Mouse (Mus musculus) T-helper 17 cell (primary cell): Measurements from ENCODE around the gene Gm10974.

Experiments used
- in situ Hi-C, 2 experiments: fragments of 300-600 bp; cut with MboI, MseI; formaldehyde crosslinking; loops; 1 replicate in 1 of 2; 2 replicates in 1 of 2; pipeline ENCODE4 v1.15.1; 2025; ENCODE audit warnings: high pct_unique_total_duplicates in 2 of 2

The Gm10974 gene

DNA sequence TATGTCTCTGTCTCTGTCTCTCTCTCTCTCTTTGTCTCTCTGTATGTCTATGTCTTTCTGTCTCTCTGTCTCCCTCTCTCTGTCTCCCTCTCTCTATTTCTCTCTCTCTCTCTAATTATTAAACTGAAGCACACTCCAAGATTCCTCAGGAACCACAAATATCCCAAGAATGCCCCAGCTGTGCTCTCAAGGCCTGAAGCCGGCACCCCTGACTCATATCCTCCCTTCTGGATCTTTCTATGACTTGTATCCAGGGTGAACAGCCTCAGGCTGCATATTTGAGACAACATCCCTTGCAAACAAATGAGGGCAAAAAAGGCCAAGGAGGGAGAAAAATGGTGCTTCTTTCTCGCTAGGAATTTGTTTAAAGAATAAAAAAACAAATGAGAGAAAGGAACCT lies at the start of gene Gm10974:
TSS of gene Gm10974 (plus strand) at position 2 of the 400 bp plus-strand sequence.
- in situ Hi-C loops: no loop called here

DNA sequence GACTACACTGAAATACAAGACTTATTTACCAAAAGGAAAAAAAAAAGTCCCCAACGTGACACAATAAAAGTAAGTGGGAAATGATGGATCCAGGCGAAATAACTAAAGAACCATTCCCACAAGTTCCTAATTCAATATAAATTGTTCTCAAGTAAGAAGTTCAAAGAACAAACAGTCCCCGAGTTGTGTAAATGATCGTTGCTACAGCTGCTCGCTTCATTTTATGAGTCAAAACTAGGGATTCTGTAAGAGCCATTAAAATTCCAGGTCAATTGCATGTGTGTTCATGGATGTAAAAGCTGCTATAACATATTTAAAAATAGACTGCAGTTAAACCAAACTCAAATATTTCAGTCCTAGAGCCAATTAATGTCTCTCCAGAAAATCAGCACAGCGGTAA lies 47.6 kb upstream of the Gm10974 start:
- in situ Hi-C loops: loop anchor here in 1 of 2 experiments (25.0 kb wide), 1 partner anchor 344 kb away; no protein-coding TSS in a partner anchor

DNA sequence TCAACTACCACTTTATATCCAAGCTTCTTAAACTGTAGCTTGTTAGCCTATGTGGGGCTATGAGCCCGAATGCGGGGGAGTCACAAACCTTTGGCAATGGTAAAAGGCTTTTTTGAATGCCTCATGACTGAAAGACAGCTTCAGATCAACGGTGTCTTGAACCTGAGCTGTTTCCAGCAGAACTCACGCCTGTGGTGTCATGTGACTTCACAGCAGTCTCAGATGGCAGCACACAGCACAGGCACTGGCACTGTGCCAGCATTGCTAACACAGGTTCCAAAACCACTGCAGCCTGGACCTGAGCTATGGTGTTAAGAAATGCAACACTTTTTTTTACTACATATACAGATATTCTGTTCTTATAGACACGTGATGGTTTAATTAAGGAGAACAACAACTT lies 44.7 kb upstream of the Gm10974 start:
- in situ Hi-C loops: loop anchor here in 1 of 2 experiments (25.0 kb wide), 1 partner anchor 341 kb away; no protein-coding TSS in a partner anchor

DNA sequence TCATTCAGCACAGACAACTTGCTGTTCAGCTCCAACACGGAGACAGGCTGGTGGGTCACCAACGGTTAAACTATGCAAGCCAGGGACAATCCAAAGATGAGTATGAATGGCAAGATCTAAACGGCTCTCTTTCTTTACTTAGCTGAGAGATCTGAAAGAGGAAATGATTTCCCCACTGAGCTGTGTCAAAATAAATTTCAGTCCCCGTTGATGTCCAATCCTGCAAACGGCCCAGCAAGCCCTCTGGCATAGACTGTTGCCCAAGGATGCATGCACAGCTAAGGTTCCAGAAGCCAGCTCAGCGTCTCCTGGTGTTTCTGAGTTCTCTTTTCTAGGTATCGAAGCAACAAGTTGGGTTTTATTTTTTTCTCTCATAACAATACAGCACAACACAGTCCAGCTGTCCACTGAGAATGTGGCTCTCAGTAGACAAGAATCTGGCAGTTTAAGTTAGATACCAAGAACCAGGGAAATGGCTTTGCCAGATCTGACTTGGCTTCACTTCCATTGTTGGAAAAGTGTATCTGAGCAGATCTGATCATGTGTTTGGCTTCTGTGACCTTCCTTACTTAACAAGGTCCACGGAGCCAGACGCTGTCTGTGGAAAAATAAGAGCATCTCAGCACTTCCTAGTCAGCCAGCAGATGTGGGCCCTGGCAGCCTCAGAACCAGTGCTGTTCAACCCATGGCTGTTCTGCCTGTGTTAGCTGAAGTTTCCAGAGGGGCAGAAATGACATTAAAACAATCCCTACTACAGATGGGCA lies 42.3 kb upstream of the Gm10974 start:
- in situ Hi-C loops: loop anchor here in 1 of 2 experiments (25.0 kb wide), 1 partner anchor 339 kb away; no protein-coding TSS in a partner anchor

DNA sequence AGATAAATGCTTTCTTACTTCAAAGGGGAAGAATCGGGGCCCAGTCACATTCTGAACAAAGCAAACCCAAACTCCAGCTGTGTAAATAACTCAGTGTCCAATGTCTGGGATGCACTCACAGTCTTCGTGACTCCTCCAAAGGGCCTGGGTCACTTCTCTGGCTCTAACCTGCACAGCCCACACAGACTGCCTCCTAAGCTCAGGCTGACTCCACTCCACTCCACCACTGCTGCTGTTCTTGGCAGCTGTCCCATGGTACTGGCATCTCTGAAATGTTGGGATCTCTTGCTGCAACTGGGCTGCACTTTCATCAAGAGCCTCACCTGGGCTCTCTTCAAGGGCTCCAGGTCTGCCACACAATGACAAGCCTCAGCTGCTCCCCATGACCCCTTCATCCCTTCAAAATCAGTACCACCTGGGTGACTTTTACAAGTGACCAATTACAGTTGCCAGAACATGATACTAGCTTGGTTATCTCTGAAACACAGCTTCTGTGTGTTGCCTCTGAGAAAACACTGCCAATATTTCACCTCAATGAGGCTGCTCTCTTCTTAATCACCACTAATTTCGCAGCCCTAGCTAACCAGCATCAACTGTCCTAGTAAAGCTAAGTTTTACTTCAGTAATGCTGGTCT lies 40.2 kb upstream of the Gm10974 start:
- in situ Hi-C loops: no loop called here

DNA sequence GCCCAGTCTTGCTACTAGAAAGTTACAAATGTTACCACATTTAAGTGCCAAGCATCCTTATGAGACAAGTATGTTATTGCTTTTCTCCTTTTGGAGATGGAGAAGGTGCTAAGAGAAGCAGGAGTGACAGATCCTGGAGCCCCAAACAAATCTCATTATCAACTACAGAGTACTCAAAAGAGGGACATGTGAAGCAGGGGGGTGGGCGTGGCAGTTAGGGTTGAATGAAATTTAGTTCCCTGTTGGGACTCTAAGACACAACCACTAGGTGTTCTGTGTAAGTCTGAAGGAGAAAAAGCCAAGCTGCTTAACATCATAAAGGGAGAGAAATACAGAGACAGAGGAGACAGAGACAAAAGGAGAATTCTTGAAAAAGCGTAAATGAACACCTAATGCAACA lies 38.2 kb upstream of the Gm10974 start:
- in situ Hi-C loops: no loop called here

DNA sequence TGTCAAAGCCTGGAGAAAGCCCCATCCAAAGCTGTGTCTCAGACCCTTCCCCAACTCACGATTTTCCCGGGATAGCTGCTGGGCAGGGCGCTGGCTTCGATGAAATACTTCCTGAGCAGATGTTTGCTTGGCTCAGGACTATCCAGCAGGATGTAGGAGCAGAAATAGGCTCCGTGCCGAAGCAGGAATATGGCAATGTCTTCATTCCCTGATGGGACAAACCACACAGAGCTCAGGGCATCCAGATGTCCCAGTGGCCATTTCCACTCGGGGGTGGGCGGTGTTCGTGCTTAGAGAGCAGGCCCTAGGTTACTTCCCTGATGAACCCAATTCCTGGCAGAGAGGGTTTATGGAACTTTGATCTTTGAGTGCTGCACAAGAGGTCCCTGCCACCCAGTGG lies 35.1 kb upstream of the Gm10974 start:
- in situ Hi-C loops: no loop called here

DNA sequence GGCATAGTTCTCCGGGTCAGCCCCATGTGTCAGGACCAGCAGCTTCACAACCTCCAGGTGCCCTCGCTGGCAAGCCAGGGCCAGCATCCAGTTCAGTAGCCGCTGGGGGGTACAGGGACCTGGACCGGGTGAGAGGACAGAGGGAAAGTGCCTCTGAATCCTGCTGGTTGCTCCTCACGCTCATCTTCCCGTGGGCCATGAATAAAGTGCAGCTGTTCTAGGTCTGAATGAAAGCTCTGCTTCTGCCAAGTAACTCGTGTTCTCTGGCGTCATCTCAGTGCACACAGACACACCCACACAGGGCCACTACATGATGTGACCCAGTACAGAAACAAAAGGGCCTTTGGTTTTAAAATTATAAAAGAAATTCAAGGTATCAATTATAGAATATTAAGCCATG lies 33.4 kb upstream of the Gm10974 start:
- in situ Hi-C loops: no loop called here

DNA sequence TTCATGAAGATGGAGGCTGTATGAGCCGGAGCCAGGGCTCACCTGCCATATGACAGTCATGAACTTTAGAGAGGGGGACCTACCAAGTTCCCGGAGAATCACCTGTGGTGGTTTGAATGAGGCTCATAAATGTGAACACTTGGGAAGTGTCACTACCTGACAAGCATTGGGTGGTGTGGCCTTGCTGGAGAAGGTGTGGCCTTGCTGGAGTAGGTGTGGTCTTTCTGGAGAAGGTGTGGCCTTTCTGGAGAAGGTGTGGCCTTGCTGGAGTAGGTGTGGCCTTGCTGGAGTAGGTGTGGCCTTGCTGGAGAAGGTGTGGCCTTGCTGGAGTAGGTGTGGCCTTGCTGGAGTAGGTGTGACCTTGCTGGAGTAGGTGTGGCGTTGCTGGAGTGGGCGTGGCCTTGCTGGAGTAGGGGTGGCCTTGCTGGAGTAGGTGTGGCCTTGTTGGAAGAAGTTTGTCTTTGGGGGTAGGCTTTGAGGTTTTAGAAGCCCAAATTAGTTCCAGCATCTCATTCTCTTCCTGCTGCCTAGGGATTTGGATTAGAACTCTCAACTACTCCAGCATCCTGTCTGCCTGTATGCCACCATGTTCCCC lies 31.7 kb upstream of the Gm10974 start:
- in situ Hi-C loops: no loop called here

DNA sequence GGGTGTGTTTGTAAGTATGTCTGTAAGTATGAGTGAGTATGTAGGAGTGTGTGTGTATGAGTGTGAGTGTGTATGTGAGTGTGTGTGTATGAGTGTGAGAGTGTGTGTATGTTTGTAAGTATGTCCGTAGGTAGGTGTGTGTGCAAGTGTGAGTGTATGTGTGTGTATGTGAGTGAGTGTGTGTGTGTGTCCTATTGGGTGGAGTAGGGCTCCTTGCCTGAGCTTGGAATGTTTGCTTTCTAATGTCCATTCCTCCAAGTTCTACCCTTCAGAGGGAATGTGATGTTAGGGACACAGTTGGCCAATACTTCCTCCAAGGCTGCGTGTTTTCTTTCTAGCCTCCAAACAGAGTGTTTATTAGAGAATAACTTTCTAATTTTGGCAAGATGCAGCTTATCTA lies 28.8 kb upstream of the Gm10974 start:
- in situ Hi-C loops: no loop called here

DNA sequence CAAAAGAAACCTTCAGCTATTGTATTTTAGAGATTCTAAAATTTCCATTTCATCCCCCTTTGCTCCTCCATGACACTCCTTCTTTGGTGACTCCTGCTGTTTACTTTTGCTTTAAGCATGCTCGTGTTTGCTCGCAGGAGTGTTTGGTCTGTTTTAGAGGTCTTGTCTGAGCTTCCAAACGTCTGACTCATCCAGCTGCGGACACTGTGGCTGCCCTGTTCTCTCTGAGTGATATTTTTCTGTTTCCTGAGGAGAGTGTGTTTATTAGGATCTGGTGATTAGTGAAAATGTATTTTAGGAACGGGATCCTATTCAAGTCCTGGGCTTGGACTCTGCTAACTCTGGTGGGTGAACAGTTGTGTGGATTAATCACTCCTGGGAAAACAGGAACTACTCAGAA lies 26.1 kb upstream of the Gm10974 start:
- in situ Hi-C loops: no loop called here

DNA sequence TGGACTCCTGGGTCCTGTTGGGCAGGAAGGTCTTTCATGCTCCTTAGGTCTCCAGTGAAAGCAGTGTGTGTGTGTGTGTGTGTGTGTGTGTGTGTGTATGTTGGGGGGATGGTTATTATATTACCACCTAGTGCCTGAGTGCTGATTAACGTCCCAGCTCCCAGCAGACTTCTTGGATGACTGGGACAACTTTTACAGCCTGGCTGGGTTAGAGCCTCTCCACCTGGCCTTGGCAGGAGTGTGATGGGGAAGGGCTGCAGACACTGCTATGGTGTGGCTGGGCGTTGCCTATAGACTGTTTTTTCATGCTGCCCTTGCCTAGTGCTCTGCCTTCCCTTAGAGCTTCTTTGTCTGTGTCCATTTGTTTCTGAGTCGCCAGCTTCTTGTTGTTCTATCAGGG lies 25.7 kb upstream of the Gm10974 start:
- in situ Hi-C loops: no loop called here

DNA sequence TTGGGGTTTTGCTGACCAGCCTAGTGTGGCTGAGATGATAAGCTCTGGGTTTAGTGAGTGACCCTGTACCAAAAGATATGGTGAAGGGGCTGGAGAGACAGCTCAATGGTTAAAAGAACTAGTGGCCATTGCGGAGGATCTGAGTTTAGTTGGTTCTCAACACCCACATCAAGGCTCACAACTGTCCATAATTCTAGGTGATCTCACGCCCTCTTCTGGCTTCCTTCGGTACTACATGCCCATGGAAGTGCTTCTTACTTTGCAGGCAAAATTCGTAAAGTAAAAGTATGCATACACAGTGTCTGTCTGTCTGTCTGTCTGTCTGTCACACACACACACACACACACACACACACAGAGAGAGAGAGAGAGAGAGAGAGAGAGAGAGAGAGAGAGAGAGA lies 23.4 kb upstream of the Gm10974 start:
- in situ Hi-C loops: no loop called here

DNA sequence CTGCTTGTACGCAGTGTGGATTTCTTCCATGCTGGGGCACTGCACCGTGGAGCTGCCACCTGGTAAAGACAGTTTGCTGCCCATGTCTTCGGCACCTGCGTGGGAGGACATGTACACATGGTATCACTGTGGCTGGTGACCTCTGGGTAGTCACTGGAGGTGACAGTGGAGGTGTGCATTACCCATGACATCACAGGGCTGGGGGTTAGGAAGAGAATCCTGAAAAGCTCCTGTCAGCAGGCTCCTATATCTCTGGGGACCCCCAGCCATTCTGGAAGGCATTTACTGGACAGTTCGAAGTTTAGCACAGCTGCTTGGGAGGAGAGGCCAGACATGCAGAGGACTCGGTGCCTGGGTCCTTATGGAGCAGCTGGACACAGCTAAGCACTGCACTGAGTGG lies 22.9 kb upstream of the Gm10974 start:
- in situ Hi-C loops: no loop called here

DNA sequence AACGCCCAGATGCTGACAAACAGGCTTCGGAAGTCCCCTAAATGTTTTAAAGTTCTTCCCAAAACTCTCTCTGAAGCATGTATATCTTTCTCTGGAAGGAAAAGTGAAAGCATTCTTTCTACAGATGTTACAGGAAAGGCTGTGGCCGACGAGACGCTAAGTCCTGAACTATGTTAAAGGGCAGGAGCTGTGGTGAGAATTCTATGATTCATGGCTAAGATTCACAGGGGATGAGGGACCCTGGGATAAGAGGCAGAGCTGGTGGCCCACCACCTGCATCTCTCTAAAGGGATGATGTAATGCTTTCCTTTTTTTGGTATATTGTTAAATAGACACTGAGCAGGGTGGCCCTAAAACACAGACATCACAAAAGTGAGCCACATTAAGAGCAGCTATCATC lies 22.4 kb upstream of the Gm10974 start:
- in situ Hi-C loops: no loop called here

DNA sequence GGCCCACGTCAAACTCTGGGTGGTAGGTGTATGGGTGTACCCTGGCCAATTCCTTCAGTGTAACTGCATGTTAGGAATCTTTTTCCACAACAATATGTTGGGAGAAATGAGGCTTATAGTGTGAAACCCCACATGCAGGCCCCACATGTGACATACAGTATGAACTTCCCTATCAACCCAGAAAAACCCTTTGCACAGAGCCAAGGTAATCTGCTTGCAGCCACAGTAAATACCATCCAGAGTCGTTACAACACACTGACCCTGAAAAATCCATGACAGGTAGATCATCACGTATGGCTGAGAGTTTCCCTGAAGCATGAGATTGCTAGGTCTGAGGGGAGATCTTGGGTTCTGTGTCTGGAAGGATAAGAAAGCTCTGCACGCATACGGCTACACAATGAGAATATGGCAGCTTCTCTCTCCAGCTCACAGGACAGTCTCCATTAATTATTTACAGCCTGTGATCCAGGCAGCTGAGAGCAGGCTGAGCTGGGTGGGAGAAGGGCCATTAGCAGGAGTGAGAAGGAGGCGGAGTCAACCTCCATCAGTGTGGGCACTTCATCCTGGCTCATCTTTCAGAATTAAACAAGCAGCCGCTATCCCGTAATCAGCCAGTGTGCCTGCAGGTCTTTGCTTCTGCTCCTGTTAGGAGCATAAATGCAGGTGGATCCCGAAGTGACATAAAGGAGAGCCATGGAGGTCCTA lies 18.6 kb upstream of the Gm10974 start:
- in situ Hi-C loops: no loop called here

DNA sequence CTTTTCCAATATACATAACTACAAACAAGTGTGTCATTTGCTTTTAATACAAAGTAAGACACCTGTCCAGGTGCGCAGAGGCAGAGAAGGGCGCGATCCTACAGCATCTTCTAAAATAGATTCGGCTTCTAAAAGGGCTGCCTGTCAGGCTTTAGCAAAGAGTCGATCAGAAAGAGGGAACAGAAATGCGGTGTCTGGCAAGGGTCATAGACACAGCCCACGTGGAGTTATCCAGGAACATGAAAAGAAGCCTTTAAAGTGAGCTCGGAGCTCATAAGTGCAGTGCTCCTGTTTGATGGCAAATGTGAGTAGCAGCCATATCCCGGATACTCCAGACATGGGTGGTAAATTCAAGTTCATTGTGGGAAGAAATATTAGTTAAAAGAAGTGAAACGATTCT lies 17.1 kb upstream of the Gm10974 start:
- in situ Hi-C loops: no loop called here

DNA sequence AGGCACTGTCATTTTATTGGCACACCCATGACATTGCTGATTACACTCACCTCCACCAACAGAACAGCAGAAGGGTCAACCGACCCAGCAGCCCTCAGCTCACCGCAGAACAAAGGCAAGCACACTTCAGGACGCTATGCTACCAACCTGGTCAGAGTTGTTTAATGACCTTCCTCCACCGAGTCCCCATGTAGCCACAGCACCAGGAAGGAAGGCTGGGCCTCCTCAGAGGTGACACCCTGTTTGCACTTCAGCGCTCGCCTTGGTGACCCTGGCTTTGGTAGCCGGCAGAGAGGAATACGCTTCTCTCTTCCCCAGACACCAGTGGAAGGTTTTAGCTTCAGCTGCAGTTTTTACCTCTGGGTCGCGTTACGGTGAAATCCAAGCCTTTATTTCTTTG lies 16.0 kb upstream of the Gm10974 start:
- in situ Hi-C loops: no loop called here

DNA sequence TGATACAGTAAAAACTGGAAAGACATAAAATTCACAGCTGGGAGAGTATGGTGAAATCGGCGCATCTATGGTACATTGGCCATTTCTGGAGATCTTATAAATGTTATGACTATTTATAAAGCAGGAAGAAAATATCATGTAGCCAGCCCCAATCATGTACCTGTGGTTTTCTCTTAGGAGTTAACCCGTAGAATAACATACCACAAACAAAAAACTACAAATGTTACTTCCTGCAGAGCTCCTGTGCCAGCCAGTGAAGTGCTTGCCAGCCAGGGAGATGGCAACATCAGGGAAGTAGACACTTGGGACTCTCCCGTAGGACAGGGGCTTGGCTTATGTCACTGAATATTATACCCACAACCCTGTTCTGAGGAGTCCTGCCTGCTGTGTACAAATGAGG lies 14.6 kb upstream of the Gm10974 start:
- in situ Hi-C loops: no loop called here

DNA sequence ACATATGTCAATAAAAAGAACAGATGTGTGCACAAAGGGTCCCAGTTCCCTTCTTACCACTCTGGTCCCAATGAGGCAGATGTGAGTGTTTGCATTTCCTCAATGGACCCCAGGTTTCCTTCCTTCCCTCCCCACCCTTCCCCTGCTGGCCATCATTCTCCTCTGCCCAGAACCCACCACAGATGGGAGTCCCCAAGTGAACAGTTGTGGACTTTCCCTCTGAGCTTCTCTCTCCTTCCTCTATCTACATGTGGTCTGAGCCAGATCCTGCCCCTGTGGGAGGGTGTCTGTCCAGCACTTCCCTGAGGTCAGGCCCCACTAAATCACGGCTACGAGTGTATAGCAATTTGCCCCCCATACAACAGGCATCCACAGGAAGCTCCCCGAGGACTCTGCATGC lies 10.8 kb upstream of the Gm10974 start:
- in situ Hi-C loops: no loop called here

DNA sequence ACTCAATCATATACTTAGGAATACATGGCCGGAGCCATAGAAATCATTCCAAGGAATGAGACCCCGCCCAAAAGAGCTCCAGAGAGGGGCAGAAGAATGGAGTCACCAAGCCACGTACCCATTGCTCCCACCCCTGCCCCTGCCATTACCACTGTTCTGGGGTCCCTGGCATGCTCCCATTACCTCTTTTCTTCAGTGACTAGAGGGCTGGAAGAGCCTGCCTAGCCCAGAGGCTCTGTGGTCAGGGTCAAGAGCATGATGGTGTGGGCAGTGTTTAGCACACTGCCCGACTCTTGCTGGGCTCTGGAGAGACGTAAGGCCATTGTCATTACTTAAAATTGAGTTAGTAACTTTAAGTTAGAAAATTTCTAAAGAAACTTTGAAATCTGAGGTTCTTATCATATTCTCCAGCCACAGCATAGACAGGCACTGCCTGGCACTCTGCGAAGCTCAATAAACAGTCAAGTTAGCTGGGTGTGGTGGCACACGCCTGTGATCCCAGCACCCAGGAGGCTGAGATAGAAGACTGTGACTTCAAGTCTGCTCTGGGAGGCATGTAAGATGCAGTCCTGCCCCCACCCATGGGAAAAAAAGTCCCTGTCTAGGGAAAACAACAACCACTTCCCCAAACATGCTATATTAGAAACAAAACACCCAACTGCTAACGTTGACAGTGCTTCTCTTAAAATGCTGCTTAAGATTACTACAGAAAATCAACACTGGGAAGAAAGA lies 9.7 kb upstream of the Gm10974 start:
- in situ Hi-C loops: no loop called here

DNA sequence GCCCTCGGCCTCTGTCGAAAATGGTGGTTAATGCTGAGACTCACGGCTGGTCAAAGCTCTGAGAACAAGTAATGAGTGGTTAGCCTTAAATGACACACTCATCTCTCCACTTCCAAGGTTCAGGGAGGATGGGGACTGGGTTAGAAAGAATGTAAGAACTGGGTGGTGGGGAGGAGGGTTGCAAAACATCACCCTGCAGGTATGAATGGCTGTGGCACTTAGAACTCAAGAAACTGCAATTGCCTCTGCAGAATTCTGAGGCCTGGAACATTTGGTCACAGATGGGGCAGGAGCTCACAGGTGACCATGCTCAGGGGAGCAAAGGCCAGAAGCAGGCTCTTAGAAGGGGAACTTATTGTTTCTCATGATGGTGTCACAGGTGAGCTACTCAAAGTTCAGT lies 7.2 kb upstream of the Gm10974 start:
- in situ Hi-C loops: no loop called here
